Mouse (Mus musculus) left cerebral cortex, adult 18-20 months (tissue): ENCODE measurements at regions not wholly inside any gene's neighbourhood (a gene's known extent, or its start where the extent isn't known, plus 50 kb on each side); places are given as distances from the start of the nearest gene placed in this dataset.
A peak's percentile ranks its signal among the peaks of the same experiment; 100 is the strongest.

Experiments
- DNase-seq, 2 experiments: peaks; one replicate each; pipeline ENCODE4 v3.0.0; 2021 to 2022; ENCODE audit warnings: low spot score in 2 of 2, mixed read lengths in 1 of 2

DNA sequence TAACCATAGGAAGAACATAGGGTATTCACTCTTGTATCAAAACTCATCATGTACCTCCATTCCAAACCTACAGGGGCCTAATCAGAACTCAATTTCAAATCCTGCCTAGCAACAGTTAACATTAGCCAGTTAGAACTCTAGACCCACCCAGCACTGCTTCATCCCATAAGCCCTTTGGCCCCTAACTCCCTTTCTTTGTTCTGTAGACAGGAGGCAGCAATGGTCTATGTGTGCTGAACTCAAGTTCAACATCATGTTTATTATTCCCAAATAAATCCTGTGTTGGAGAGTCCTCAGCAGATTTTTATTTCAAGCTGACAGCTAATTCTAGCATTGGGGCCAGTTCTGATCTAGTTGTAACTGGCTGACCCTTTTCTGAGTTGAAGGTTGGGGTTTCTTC is 112.2 kb downstream of the Ipo8 start:
- no peak for DNase-seq

DNA sequence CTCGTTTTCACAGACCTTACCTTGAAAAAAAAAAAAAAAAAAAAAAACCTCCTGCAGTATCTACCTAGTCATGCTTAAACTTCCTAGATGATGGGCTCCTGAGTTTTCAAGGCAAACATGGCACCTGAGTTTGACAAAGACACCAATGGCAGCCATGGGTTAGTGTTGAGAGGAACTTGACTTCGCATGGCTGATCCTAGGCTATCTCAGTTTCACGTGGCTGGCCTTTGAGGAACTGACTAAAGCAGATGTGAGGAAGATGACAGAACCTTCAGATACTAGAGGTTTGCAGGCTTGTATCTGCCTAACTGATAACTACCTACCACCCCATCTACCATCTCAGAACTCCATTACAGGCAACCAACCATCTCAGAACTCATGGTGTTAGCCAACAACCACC is 120.9 kb downstream of the Ipo8 start:
- no peak for DNase-seq

DNA sequence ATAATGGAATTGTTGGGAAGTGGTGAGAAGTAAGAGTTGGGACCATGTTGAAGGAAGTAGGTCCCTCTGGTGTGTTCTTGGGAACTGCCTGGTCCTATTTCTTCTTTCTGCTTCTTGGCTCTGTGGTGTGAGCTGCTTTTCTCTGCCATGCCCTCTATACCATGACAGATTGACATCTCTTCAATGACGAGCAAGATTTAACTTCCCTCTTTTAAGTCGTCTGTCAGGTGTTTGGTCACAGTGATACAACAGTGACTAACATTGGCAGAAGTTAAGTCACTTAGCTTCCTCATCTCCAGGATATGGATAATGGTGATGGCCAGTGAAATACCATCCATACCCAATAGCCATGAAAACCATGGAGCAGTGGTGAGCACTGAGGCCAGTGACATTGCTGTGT is 122.9 kb downstream of the Ipo8 start:
- no peak for DNase-seq

DNA sequence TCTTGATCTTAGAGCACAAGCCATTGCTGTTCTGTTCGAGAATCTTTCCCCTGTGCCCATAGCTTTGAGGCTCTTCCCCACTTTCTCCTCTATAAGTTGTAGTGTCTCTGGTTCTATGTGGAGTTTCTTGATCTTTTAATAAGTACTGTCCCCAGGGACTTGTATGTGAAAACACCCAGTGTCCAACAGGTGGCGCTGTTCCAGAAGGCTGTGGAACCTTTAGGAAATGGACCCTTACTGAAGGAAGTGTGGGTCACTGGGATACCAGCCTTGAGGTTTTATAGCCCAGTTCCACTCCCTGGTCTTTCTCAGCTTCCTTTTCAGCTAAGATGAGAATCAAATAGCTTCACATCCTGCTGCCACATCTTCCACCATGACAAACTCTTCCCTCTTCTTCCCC is 125.6 kb downstream of the Ipo8 start:
- DNase-seq = peak in 1 of 2 experiments; percentile 22

DNA sequence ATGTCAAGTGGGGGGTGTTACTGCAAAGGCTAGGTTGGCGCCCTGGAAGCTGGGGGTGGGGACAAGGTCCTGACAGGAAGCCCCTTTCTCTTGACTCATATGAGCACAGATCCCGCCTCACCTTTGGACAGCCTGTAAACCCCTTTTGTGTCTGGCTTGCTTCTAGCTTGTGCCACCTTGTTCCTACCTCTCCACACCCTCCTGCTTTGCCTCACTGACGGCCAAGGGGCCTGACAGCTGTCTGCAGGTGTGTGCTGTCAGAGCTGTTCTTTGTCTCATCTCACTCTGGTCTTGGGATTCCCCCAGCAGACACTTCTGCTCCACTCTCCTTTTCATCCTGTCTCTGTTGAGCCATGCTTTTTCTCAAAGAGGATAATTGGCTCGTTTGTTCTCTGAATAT is 137.9 kb downstream of the Ipo8 start:
- no peak for DNase-seq

DNA sequence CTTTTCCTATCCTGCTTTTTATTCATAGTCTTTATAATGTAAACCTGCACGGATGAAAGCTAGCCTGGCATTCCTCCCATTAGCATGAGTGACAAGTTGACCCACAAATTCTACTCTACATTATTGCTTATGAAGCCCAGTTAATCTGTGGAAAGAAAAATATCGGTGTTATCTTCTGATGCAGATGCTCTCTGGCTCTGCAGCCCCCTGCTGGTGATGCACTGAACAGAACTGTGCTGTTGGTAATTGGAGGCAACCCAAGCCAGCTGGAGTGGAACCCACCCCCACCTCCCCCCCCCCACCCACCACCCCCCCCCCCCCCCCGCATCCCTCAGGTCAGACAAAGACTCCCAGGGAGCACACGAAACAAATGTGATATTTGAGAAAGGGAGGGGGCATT is 143.5 kb downstream of the Ipo8 start:
- DNase-seq = peak; percentile 67 to 68

DNA sequence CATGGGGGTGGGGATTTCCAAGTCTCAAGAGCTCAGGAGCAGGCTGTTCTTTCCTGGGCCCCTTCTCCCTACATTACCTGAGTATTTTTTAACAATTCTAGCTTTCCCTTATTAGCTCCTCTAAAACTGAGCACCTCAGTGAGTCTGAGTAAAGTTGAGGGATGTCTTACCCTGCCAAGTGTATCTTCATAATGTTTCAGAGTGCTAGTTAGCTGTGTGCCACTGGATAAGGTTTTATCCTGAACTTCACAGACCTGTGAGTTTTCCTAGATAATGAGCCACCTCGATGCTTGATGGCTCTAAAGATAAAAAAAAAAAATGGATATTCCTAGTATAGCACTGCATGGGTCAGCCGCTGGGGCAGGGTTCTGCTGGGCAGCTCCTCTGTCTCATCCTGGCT is 171.1 kb downstream of the Ipo8 start:
- DNase-seq = no peak

DNA sequence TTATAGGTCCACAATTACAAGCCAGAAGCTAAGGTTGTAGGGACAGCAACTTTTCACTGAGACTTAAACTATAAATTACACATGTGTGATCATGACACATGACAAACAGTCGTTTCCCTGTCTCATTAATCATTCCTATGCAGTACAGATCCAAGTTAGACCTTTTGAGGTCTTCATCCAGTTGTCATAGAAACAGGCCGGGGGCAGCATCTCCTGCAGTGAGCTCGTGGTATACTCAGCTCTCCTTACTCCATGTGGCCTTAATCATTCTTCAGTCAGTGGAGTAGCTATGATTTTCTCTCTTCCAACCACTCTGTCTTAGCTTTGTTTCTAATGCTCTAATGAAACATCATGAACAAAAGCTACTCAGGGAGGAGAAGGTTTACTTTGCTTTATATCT is 178.1 kb downstream of the Ipo8 start:
- no peak for DNase-seq

DNA sequence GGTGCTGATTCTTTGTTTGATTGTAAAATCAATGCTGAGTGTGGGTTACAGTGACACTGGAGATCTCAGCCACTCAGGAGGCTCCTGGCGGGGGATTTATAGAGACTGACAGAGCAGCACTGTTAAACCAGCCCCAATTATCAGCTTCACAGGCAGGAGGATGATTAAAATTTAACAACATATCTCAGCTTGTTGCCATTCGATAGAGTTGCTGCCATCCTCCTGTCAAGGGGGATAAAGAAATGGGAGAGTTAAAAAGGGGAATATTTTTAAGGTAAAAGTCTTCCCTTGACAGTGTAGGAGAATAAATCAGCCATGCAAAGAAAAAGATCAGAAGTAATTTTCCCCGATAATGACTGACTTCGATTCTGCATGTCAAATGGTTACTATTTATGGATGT is 178.8 kb downstream of the Ipo8 start:
- DNase-seq = no peak

DNA sequence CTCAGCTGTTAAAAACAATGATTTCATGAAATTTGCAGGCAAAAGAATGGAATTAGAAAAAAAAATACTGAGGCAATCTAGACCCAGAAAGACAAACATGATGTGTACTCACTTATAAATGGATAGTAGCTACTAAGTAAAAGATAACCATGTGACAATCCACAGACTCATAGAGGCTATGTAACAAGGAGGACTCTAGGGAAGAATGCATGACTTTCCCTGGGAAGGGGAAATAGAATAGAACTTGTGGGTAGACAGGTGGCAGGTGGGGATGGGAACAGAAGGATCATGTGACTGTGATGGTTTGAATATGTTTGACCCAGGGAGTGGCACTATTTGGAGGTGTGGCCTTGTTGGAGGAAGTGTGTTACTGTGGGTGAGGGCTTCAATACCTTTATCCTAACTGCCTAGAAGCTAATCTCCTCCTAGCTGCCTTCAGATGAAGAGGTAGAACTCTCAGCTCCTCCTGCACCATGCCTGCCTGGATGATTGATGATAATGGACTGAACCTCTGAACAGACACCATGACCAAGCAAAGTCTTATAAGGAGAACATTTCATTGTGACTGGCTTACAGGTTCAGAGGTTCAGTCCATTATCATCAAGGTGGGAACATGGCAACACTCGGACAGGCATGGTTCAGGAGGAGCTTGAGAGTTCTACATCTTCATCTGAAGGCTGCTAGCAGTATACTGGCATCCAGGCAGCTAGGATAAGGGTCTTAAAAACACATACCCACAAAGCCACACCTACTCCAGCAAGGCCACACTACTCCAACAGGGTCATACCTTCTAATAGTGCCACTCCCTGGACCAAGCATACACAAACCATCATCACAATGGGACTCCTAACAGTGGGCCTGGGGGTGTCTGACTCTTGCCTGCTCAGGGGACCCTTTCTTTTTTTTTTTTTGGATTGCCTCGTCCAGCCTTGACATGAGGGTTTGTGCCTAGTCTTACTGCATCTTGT is 183.6 kb downstream of the Ipo8 start:
- no peak for DNase-seq

DNA sequence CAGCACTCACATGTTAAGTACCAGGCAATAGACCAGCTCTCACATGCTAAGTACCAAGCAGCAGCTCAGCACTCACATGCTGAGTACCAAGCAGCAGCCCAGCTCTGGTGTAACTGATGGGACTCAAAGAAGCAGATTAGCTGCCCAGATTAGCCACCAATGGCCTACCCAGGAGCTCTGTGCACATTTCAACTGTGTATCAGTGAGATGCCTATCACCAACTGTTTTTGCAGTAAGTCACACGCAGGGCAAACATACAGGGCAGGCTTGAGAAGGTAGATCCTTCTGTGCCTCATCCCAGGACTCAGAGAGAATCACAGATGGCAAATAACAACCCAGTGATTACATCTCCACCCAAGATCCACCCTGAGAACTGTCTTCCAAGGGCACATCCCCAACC is 190.7 kb downstream of the Ipo8 start:
- no peak for DNase-seq

DNA sequence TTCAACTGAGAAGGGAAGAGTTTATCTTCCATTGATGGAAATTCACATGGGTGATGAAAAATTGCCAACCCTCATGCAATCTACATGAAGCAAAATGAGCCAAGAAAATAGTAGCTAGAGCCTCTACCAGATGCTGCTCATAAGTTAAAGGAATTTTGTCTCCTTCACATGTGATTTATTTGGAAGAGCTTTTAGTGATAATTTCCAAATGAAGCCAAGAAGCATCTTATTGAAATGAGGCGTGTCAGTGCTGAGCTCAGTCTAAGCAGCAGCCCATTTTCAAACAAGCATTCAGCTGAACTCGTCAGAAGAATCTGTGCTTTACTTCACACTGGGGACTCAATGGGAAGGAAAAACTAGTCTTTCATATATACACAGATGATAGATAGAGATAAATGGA is 190.0 kb upstream of the Tmtc1 start:
- DNase-seq = no peak

DNA sequence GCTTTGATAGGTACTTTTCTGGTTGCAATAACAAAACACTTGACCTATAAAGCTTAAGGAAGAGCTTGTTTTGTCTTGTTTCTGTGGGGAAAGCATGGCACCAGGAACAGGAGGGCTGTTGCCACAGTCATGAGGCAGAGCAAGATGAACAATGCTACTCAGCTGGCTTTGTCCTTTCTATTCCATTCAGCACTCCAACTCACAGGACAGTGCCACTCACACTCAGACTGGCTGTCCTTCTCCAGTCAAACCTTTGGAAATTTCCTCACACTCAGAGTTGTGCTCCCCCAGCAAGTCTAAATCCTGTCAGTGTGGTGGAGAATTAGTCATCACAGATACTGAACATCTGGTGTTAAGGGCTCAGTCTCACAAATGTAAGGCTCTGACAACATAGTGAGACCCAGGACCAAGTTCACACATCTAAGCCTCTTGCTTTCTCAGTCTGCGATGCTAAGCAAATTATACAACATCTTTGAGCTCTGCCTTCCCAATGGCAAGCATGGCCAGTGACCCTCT is 183.0 kb upstream of the Tmtc1 start:
- no peak for DNase-seq

DNA sequence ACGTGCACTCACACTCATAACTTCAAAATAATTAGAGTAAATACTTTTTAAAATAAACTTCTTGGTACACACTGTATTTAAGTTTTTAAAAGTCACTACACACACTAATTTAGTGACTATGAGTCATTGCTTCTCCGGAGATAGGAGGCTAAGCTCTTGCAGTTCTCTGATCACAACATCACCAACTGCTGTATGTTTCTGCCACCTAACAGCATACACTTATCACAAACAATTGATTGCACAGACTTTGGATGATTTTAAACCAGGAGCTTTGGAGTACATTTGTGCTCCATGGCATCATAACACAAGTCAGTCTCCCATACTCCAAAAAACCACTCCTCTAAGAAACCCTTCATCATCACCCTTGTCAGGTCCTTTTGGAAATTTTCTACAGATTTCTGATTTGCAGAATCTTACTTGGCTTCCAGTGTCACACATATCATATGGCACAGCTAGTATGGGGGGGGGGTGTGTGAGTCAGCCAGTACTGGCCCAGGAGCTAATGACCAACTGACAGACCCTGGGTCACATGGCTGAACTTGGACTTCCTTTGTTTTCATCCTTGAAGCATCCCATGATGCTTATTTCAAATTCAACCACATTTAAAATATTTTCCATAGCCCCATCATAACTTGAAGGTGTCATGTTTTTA is 179.1 kb upstream of the Tmtc1 start:
- no peak for DNase-seq

DNA sequence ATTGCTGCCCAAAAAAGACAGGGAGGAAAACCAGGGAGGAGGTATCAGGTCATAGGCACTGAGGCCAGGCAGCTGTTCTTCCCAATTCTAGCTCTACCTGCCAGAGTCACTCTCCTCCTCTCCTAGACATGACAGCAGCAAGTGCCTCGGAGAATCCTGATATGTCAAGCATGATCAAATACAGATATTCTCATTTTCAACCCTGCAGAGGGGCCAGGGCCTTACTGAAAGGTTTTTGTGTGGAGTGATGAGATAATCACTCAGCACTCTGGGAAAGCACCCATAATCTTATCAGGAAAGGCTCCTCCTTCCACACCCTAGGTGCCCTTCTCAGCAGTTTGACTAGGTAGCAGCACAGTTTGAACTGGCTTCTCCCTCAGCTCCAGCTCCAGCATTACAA is 175.8 kb upstream of the Tmtc1 start:
- no peak for DNase-seq

DNA sequence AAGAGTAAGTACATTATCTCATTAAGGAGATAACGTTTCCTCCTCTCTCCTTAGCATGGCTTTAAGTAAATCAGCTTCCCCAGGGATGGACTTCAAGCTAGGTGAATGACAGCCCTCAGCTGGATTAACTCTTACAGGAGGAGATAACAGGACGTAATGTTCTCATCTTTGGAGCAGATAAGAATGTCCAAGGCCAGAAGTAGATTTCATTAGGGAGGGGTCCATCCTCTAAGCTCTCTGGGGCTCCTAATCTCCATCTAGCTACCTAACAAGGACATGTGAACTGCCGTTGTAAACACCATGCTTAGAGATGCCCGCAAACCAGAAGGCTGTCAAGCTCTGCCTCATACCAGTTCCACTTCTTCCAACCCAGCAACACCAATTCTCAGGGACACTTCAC is 171.7 kb upstream of the Tmtc1 start:
- no peak for DNase-seq

DNA sequence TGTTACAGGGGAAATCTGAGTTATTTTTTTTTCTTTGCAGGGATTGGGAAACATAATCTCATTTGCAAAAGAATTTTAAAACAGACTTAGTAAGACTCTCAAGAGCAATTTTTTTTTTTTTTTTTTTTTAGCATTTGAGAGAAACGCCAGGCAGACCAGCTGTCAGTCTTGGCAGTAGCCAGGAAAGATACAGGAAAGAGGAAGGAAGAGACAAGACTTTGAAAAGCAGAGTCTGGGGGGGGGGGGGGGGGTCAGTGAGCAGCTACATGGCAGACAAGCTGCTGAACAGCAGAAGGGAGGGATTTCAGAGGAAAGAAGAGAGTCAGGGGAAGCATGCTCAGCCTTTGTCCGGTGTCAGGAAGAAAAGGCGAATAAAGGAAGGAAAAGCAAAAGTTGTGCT is 171.3 kb upstream of the Tmtc1 start:
- DNase-seq = no peak

DNA sequence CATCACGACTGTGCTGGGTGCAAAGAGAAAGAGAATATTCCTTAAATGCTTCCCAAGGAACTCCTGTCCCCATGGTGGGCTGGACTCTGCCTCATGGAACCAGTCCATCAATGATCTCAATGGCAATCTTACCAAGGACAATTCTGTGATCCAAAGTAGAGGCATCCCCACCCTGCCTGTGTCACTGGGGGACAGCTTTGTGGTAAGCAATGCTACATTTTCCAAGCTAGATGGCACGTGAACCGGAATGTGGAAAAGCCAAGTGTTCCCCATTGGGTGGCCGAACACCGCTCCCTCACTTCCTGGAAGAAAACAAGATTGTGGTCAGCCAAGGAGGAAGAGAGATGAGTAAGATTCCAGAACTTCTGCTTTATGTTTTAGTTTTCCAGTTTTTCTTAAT is 164.7 kb upstream of the Tmtc1 start:
- DNase-seq = no peak

DNA sequence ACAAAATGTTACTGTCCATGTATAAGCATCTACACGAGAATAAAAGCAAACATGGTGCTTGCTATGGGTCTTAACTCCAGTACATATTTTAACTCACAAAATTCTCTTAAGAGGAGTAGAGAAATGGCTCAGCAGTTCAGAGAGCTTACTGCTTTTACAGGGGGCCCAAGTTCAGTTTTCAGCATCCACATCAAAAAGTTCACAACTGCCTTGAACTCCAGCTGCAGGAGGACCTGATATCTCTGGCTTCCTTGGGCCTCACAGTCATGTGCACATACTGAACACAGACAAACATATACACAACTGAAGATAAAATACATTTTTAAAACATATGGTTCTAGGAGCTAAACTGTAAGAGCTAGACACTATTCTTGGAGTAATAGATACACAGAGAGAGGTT is 161.0 kb upstream of the Tmtc1 start:
- DNase-seq = no peak

DNA sequence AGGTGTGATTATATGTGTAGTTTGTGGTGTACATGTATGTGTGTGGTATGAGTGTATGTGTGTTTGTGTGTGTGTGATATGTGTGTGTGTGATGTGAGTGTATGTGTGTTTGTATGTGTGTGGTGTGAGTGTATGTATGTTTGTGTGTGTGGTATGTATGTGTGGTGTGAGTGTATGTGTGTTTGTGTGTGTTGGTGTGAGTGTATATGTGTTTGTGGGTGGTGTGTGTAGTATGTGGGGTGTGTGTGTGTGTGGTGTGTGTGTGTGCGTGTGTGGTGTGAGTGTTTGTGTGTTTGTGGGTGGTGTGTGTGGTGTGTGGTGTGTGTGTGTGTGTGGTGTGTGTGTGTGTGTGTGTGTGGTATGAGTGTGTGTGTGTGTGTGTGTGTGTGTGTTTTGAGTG is 160.6 kb upstream of the Tmtc1 start:
- no peak for DNase-seq

DNA sequence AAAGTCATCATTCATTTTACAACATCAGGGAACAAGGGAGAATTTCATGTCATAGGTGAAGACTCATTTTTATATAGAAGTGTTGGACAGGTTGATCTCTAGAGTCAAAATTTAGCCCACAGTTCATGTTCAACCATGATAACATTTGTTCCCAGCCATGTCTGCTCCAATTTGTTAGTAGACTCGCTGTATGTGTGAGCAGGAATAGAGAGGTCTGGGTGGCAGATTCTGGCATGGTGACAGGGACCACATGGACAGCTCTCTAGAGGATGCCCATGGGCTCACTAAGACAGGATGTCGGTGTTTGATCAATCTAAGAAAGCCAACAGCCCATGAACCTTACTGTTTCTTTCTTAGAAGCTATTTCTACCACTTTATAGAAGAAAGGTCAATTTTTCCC is 159.7 kb upstream of the Tmtc1 start:
- no peak for DNase-seq

DNA sequence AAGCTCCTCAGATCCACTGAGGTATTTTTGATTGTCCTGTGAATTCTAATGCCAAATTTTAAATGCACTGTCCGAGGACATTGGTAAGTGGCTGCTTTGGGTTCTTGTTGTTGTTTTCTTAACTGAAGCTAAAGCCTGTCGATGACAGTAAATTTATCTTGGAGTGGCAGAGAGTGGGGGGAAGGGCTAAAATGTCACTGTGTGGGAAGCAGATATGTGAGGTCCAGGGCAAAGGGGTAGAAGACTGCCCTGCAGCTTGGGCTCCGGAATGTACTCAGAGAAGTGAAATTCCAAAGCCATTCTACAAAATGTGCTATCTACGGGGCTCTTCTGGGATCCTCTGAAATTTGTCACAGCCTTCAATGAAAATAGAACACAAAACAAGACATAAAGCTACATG is 159.3 kb upstream of the Tmtc1 start:
- DNase-seq = no peak

DNA sequence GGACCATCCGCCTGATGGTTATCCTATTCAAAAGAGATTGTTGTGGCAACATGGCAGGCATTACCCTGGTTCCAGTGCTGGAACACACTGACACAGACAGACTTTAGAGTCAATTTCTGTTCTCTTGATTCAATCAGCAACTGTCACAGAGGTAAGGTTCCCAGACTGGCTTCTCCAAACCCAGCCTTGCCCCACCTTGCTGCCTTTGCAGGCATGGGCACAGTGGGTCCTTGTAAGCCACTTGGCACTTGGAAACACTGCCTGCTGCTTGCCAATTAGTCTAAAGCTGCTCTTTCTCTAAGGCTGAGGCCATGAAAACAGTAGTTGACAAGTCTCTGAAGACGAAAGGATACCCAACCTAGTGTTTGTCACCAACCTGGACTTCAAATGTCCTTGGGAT is 158.7 kb upstream of the Tmtc1 start:
- DNase-seq = no peak
